Mouse (Mus musculus) cerebellum, postnatal 10 days (tissue): Measurements from ENCODE around the gene Sdha.

ENCODE experiments used
- DNase-seq, 2 experiments: peaks; one replicate each; pipeline ENCODE4 v3.0.0; 2021; ENCODE audit warnings: mixed read lengths in 2 of 2

Gene Sdha

GRCm38 (mm10) chr13:74302050-74303037 is 47.7 kb downstream of the Sdha start:
- peak in 1 of 2 experiments; percentile 7 for DNase-seq

- peak in 1 of 2 experiments; percentile 4 for DNase-seq
Observed at GRCm38 (mm10) chr13:74301607-74301984, 48.5 kb downstream of the Sdha start.

GRCm38 (mm10) chr13:74300925-74301606 is 49.0 kb downstream of the Sdha start:
- DNase-seq, result peak; percentile 83

- no peak for DNase-seq
Observed at GRCm38 (mm10) chr13:74296376-74296775, 53.7 kb downstream of the Sdha start.

- DNase-seq, result peak; percentile 63 to 71
Observed at GRCm38 (mm10) chr13:74292167-74292566, 57.9 kb downstream of the Sdha start, which contains the start of gene Ahrr. Gene Ahrr (minus strand): TSS chr13:74292331.

- no peak for DNase-seq
Observed at GRCm38 (mm10) chr13:74289646-74290045, 60.4 kb downstream of the Sdha start.

- DNase-seq, result no peak
Observed at GRCm38 (mm10) chr13:74282299-74282698, 67.8 kb downstream of the Sdha start.

- DNase-seq, result no peak
Observed at GRCm38 (mm10) chr13:74275726-74276125, 74.4 kb downstream of the Sdha start.
